22 mouse cellular contexts compared by ENCODE assay signal in the genomic region with DNA sequence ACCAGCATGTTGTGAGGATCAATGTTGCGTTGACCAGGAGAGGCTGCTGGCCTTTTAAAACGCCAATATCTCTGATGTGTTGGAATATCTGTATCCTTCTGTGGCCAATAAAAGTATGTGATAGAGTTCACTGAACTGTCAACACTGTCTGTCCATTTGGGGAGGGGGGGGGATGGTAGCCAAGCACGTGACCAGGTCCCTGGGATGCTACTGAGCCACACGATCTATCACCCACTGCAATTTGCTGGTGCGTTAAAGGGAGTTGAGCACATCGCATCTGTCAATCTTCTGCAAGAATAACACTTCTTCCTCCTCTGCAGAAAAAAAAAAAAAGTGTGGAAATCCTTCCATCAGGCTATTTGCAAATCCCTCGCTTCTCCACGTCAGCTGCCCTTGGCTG. TPM values are rescaled to one million over a fixed set of nuclear protein-coding genes. Genes with fewer than 3 reads are reported as not detected.
"Had no signal": no experiment of that assay in that cellular context is flagged by ENCODE, and none has a peak within 500 bp of the region (broad histone marks: within the 10 kb centered on the region; RNA-seq: fewer than 3 reads in every experiment).

No protein-coding gene starts in this region.

- H3K4me2 ChIP-seq: limb, embryonic 12.5 days; limb, embryonic 15.5 days; liver, embryonic 11.5 days; midbrain, embryonic 12.5 days; midbrain, embryonic 15.5 days; neural tube, embryonic 12.5 days had no signal

- H3K4me3 ChIP-seq: layer of hippocampus, adult 2 months; left cerebral cortex, adult 2 months; limb, embryonic 12.5 days; limb, embryonic 15.5 days; midbrain, embryonic 12.5 days; midbrain, embryonic 15.5 days; neural tube, embryonic 12.5 days had no signal

- ATAC-seq: liver, postnatal 0 days; midbrain, embryonic 15.5 days had no signal

- DNase-seq: kidney, adult 2 months; kidney, postnatal 25 days; layer of hippocampus, adult 9-11 months; liver, postnatal 0 days; thymus, postnatal 25 days had no signal

- H3K36me3 ChIP-seq: limb, embryonic 12.5 days; limb, embryonic 15.5 days; midbrain, embryonic 12.5 days; midbrain, embryonic 15.5 days; neural tube, embryonic 12.5 days had no signal

- H3K9ac ChIP-seq: limb, embryonic 12.5 days; limb, embryonic 15.5 days; liver, embryonic 14.5 days; liver, postnatal 0 days; midbrain, embryonic 12.5 days; midbrain, embryonic 15.5 days; neural tube, embryonic 12.5 days had no signal

- H3K27ac ChIP-seq: kidney, postnatal 0 days; layer of hippocampus, adult 2 months; left cerebral cortex, adult 2 months; limb, embryonic 12.5 days; limb, embryonic 15.5 days; liver, embryonic 14.5 days; macrophage; midbrain, embryonic 12.5 days; midbrain, embryonic 15.5 days; neural tube, embryonic 12.5 days had no signal

- H3K4me1 ChIP-seq: midbrain, embryonic 12.5 days; midbrain, embryonic 15.5 days; neural tube, embryonic 12.5 days had no signal

- H3K27me3 ChIP-seq: limb, embryonic 12.5 days; limb, embryonic 15.5 days; midbrain, embryonic 12.5 days; midbrain, embryonic 15.5 days; neural tube, embryonic 12.5 days had no signal

- H3K9me3 ChIP-seq: limb, embryonic 12.5 days; limb, embryonic 15.5 days; midbrain, embryonic 12.5 days; midbrain, embryonic 15.5 days; neural tube, embryonic 12.5 days had no signal

RNA-seq across cellular contexts. Expression of a gene that starts 43.9 kb away (rescaled TPM):
- polyA plus RNA-seq: intestine, embryonic 16.5 days; kidney, adult 2 months; kidney, embryonic 14.5 days; kidney, postnatal 0 days; large intestine, adult 2 months; limb, embryonic 12.5 days; limb, embryonic 15.5 days; liver, embryonic 11.5 days; liver, embryonic 14.5 days; liver, postnatal 0 days; macrophage; midbrain, embryonic 12.5 days; midbrain, embryonic 15.5 days; neural tube, embryonic 12.5 days; small intestine, adult 2 months; spleen, adult 2 months; thymus, postnatal 0 days had no signal
